Mouse (Mus musculus) brain, embryonic 14.5 days (tissue): Measurements from ENCODE around the gene Hipk2.

ENCODE experiments used
- CTCF ChIP-seq: fragments of 200-500 bp; IDR thresholded peaks from 2 replicates; pipeline ENCODE4 v1.5.1; 2012; ENCODE audit warnings: inconsistent platforms, mild to moderate bottlenecking, moderate library complexity, borderline replicate concordance; ENCODE audit not compliant: insufficient read depth, insufficient read length; ENCODE audit errors: extremely low read depth
- POLR2A ChIP-seq: fragments of 200-500 bp; IDR thresholded peaks from 2 replicates; pipeline ENCODE4 v1.6.1; 2012; ENCODE audit warnings: mild to moderate bottlenecking, inconsistent platforms, borderline replicate concordance; ENCODE audit not compliant: poor library complexity, insufficient read depth, insufficient read length, severe bottlenecking; ENCODE audit errors: extremely low read depth

GRCm38 (mm10) chr6:38866761-38867160, 9.2 kb downstream of the Hipk2 start:
- no peak for TF ChIP-seq CTCF
- TF ChIP-seq POLR2A: no peak
